Mouse (Mus musculus) neural tube, embryonic 13.5 days (tissue): ENCODE data around the gene Olfr622. TPM values are rescaled to one million over a fixed set of nuclear protein-coding genes. Genes with fewer than 3 reads are reported as not detected.

Experiments used
- ATAC-seq: fragments of 200-750 bp; cut with Nextera tagmentation; 2 replicates; pipeline ENCODE4 v1.8.0; 2017; ENCODE audit warnings: low read depth, mild to moderate bottlenecking, moderate TSS enrichment, moderate library complexity
- H3K27ac ChIP-seq: fragments of 300-500 bp; sonication (generic); replicated peaks from 2 replicates; pipeline ENCODE4 v1.5.1; 2015; ENCODE audit warnings: moderate library complexity, mild to moderate bottlenecking, inconsistent platforms
- H3K27me3 ChIP-seq: fragments of 300-500 bp; sonication (generic); 2 replicates; pipeline ENCODE4 v1.6.1; 2015; ENCODE audit warnings: mild to moderate bottlenecking, inconsistent platforms
- H3K36me3 ChIP-seq: fragments of 300-500 bp; sonication (generic); 2 replicates; pipeline ENCODE4 v1.6.1; 2015; ENCODE audit warnings: mild to moderate bottlenecking, inconsistent platforms
- H3K4me1 ChIP-seq: fragments of 300-500 bp; sonication (generic); replicated peaks from 2 replicates; pipeline ENCODE4 v1.6.1; 2015; ENCODE audit warnings: inconsistent platforms
- H3K4me2 ChIP-seq: fragments of 300-500 bp; sonication (generic); 2 replicates; pipeline ENCODE4 v1.6.1; 2015; ENCODE audit warnings: inconsistent platforms, mild to moderate bottlenecking, moderate library complexity
- H3K4me3 ChIP-seq: fragments of 300-500 bp; sonication (generic); 2 replicates; pipeline ENCODE4 v1.5.1; 2015; ENCODE audit warnings: mild to moderate bottlenecking, inconsistent platforms
- H3K9ac ChIP-seq: fragments of 300-500 bp; sonication (generic); 2 replicates; pipeline ENCODE4 v1.6.1; 2015; ENCODE audit warnings: moderate library complexity, mild to moderate bottlenecking, inconsistent platforms
- H3K9me3 ChIP-seq: fragments of 300-500 bp; sonication (generic); 2 replicates; pipeline ENCODE4 v1.6.1; 2016; ENCODE audit warnings: inconsistent platforms
- WGBS: fragments of 180-500 bp; shearing (Covaris S2); methylation state at CpG from one replicate; pipeline ENCODE4 v1.1.7; 2015; 5-methylcytosine and 5-hydroxymethylcytosine counted together
- polyA plus RNA-seq: library from polyadenylated mRNA; unstranded; fragments of >200 nt; fragmentation: Nextera tagmentation; extraction: Ambion mirVana; gene quantifications from 2 replicates; pipeline ENCODE4 v1.2.1, GENCODE M21; 2015

Gene Olfr622
- polyA plus RNA-seq, result not detected in 2 replicates

DNA sequence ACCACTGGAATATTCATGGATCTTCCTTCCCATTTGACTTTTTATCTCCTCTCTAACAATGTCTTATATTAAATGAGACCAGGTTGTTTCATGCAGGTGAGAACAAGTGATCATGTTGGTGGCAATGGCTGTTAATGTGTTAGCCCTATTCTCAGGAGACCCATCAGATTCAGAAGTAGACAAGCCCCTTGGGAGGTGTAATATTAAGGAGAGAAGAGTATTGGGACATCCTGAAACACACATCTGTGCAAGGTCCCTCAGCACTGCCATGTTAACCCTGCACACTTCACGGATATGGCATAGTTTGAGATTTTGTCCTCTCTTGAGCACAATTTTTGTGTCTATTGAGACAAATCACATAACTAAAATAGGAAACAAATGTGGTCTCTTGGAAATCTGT, at the start of gene Olfr622:
Olfr622 (minus strand) TSS at position 101 of the 400 bp plus-strand sequence.
- Histone ChIP-seq H3K27ac (no peak within 1 kb of the TSS), H3K4me1 (no peaks in the 10 kb centered on the region), H3K36me3 (no peaks in the 10 kb centered on the region), H3K4me2 (no peak within 1 kb of the TSS), H3K27me3 (no peaks in the 10 kb centered on the region), H3K4me3 (no peak within 1 kb of the TSS), H3K9me3 (no peaks in the 10 kb centered on the region), H3K9ac (no peak within 1 kb of the TSS)
- WGBS, result 78% methylated on average over 1 of the region's 1 CpGs
- no peak for ATAC-seq

DNA sequence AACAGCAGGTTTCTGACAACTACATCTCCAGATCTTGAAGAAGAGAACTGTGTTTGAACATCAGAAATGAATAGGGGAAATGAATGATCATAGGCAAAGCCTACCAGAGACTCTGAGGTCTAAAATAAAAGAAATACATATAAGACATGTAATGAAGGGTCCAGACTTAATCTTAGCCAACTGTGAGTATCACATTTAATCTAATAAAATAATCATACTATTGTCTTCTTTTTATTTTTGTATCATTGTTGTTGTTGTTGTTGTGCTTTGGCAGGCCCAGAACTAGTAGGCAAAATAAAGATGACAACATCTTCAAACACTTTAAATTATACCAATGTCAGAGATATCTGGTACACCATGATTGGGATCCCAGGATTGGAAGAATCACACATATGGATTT, 39.9 kb upstream of the Olfr622 start, which contains the start of gene Olfr625-ps1:
Olfr625-ps1 (plus strand) TSS at position 301 of the 400 bp plus-strand sequence.
- H3K4me1 ChIP-seq, result no peaks in the 10 kb centered on the region
- no peak within 1 kb of the TSS for H3K27ac ChIP-seq
- no peak for ATAC-seq

DNA sequence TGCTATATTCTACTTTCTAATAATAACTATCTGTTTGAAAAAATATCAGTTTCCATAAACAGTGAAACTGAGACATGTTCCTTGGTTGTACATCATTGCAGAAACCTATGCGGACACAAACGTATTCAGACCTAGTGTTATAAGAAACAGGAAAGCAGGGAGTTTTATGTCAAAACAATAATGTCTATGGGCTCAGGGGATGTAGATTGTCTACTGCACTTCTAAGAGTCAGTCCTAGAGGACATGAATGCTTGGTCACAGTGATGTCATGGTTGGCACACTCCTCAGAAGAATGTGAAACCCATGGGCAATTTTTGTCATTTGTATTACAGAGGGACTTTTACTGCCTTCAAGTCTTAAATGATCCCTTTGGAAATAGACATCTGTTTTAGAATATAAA, 28.6 kb upstream of the Olfr622 start, which contains the start of gene Olfr624:
Olfr624 (minus strand) TSS at position 101 of the 400 bp plus-strand sequence.
- 90% methylated on average over 2 of the region's 2 CpGs for WGBS
- H3K36me3 ChIP-seq, result no peaks in the 10 kb centered on the region
- H3K27ac ChIP-seq, result no peak within 1 kb of the TSS
- ATAC-seq, result no peak
- no peak within 1 kb of the TSS for H3K4me2 ChIP-seq
- H3K4me3 ChIP-seq, result no peak within 1 kb of the TSS
- no peaks in the 10 kb centered on the region for H3K9me3 ChIP-seq
- no peak within 1 kb of the TSS for H3K9ac ChIP-seq
- H3K4me1 ChIP-seq, result no peaks in the 10 kb centered on the region
- H3K27me3 ChIP-seq, result no peaks in the 10 kb centered on the region

More for the DNA sequence above, 39.9 kb upstream of the Olfr622 start, which contains the start of gene Olfr625-ps1:
- no peak within 1 kb of the TSS for H3K4me2 ChIP-seq
- no peak within 1 kb of the TSS for H3K9ac ChIP-seq
- no peak within 1 kb of the TSS for H3K4me3 ChIP-seq
- H3K9me3 ChIP-seq, result no peaks in the 10 kb centered on the region
- no peaks in the 10 kb centered on the region for H3K27me3 ChIP-seq
- H3K36me3 ChIP-seq, result no peaks in the 10 kb centered on the region

DNA sequence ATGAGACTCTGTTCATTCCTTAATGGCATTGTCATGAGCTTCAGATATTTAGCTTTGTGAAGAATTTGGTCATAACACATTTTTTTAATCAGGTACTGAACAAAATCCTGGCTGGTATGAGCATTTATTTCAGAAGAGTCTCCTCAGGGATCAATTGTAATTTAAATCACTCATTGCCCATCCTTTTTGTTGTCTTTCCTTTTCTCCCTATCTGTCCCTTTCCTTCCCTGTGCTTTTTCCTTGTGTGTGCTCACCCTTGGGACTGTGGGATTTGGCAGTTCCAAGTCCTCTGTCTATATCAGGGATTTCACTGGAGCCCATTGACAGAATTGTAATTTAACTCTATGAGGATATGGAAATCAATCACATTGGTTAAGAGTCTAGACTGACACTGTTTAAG, 21.1 kb upstream of the Olfr622 start, which contains the start of gene Olfr623:
Olfr623 (minus strand) TSS at position 101 of the 400 bp plus-strand sequence.
- H3K9me3 ChIP-seq, result no peaks in the 10 kb centered on the region
- H3K4me1 ChIP-seq, result no peaks in the 10 kb centered on the region
- no peak for ATAC-seq
- no peak within 1 kb of the TSS for H3K4me2 ChIP-seq
- no peak within 1 kb of the TSS for H3K9ac ChIP-seq
- no peaks in the 10 kb centered on the region for H3K36me3 ChIP-seq
- H3K4me3 ChIP-seq, result no peak within 1 kb of the TSS
- H3K27ac ChIP-seq, result no peak within 1 kb of the TSS
- no peaks in the 10 kb centered on the region for H3K27me3 ChIP-seq

DNA sequence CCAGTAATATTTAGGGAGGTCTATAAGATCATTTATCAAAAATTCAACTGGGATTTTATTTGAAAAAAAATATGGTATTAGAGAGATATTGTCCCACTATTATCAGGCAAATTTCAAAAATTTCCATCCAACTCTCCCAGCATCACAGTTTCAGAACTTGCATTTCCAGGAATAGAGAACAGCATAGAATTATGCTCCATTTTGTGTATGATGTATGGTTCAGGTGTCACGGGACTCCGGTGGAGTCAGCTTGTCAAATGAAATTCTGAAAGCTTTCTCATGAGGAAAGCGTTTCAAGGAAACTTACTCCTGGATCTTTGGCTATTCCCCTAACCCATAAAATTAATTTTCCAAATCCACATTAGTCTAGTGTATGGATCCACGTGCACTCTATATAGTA, 1.6 kb upstream of the Olfr622 start:
- no peak for ATAC-seq
- WGBS, result 81% methylated on average over 4 of the region's 4 CpGs
- H3K27ac ChIP-seq, result no peak overlapping the region
- H3K9me3 ChIP-seq, result no peaks in the 10 kb centered on the region
- H3K4me1 ChIP-seq, result no peaks in the 10 kb centered on the region
- H3K9ac ChIP-seq, result no peak overlapping the region
- H3K27me3 ChIP-seq, result no peaks in the 10 kb centered on the region
- no peak overlapping the region for H3K4me3 ChIP-seq
- H3K36me3 ChIP-seq, result no peaks in the 10 kb centered on the region
- H3K4me2 ChIP-seq, result no peak overlapping the region

DNA sequence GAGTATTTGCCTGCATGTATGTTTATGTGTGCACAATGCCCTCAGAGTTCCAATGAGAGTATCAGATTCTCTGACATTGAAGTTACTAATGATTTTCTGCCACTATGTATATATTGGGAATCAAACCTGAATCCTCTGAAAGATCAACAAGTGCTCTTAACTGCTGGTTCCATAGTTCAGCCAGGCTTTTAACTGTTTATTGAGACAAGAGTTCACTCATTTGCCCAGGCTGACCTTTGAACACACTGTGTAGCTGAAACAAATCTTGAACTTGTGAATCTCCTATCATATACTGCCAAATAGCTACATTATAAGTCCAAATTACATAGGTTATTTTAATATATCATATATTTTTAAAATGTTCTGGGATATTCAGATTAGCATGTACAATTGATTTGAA, 5.7 kb downstream of the Olfr622 start:
- Histone ChIP-seq H3K4me2 (no peak overlapping the region), H3K4me3 (no peak overlapping the region), H3K36me3 (no peaks in the 10 kb centered on the region), H3K9me3 (no peaks in the 10 kb centered on the region), H3K27me3 (no peaks in the 10 kb centered on the region), H3K4me1 (no peaks in the 10 kb centered on the region), H3K9ac (no peak overlapping the region), H3K27ac (no peak overlapping the region)
- ATAC-seq, result no peak

DNA sequence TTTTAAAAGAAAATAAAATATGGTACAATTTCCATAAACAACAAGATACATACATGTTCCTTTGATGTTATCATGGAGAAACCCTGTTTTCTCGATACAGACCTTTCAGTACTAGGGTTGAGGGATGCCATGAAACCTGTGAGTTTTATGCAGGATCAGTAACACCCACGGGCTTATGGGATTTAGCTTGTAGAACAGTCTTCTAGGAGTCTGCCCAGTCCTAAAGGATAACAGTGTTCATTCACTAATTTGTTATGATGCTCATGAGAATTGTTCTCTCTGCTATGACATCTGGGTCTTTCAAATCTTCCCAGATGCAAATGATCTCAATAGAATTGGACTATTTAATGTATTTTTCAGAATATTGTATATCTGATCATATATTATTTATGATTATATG, 30.1 kb downstream of the Olfr622 start, which contains the start of gene Olfr620:
Olfr620 (minus strand) TSS at position 101 of the 400 bp plus-strand sequence.
- Histone ChIP-seq H3K36me3 (no peaks in the 10 kb centered on the region), H3K9ac (no peak within 1 kb of the TSS), H3K27me3 (no peaks in the 10 kb centered on the region), H3K9me3 (no peaks in the 10 kb centered on the region), H3K4me1 (no peaks in the 10 kb centered on the region), H3K27ac (no peak within 1 kb of the TSS), H3K4me3 (no peak within 1 kb of the TSS), H3K4me2 (no peak within 1 kb of the TSS)
- no peak for ATAC-seq
- WGBS, result 77% methylated on average over 2 of the region's 2 CpGs

DNA sequence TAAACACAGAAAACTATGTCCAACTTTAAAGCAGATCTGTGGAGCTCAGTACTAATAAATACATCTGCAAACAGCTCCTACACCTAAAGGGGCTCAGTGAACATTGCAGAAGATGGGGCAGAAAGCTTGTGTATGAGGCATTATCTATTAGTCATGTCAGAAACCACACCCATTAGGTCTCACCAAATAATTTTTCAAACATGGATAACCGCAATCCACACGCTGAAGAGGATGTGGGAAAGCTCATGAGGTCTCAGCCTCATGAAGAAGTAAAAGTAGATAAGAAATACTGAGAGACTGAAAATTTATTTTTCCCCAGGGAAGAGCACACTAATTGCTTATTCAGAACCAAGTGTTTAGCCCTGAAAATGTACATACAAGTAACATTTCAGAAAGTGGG, 35.1 kb downstream of the Olfr622 start:
- Histone ChIP-seq H3K9ac (no peak overlapping the region), H3K27me3 (no peaks in the 10 kb centered on the region), H3K4me1 (no peaks in the 10 kb centered on the region), H3K27ac (no peak overlapping the region), H3K4me2 (no peak overlapping the region), H3K4me3 (no peak overlapping the region), H3K9me3 (no peaks in the 10 kb centered on the region), H3K36me3 (no peaks in the 10 kb centered on the region)
- 86% methylated on average over 2 of the region's 2 CpGs for WGBS
- no peak for ATAC-seq

DNA sequence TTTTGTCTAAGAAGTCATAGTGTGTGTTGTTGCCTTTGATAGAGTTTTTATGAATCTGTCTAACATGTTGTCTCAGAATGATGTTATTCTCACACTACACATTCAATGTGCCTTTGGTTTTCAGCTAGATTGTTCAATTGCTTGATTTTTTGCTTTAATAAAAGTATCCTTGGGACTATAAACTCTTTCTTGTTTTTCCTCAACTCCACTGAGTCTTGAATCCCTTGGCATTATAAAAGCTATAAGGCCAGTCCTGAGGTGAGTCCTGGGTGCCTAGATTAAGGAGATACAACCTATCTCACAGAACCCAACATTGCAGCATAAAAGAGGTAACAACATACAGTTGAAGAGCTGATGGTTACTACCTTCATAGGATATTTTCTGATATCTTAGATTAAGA, 42.2 kb downstream of the Olfr622 start, which contains the start of gene Olfr619:
Olfr619 (plus strand) TSS at position 301 of the 400 bp plus-strand sequence.
- H3K4me1 ChIP-seq, result no peaks in the 10 kb centered on the region
- no peaks in the 10 kb centered on the region for H3K36me3 ChIP-seq
- no peak within 1 kb of the TSS for H3K4me2 ChIP-seq
- ATAC-seq, result no peak
- H3K9ac ChIP-seq, result no peak within 1 kb of the TSS
- no peak within 1 kb of the TSS for H3K4me3 ChIP-seq
- H3K27me3 ChIP-seq, result no peaks in the 10 kb centered on the region
- no peak within 1 kb of the TSS for H3K27ac ChIP-seq
- H3K9me3 ChIP-seq, result no peaks in the 10 kb centered on the region

DNA sequence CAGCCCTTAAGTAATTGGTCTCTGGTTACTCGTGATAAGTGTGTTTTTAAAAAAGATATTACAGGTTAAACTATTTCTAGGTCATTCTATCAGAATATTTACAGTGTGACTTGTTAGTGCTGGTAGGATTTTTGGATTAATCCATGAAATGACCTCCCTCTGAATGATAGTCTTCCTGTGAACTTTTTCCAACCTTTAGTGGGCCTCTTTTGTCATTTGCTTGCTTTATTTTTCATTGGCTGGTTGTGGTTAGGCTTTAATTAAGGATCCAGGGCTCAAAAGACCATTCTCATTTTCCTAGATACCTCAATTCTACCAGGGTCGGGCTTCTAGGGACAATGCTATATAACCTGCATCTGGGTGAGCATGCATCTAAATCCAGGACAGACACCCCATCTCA, 52.7 kb downstream of the Olfr622 start, which contains the start of gene Olfr618:
Olfr618 (plus strand) TSS at position 301 of the 400 bp plus-strand sequence.
- no peaks in the 10 kb centered on the region for H3K9me3 ChIP-seq
- no peaks in the 10 kb centered on the region for H3K36me3 ChIP-seq
- H3K4me1 ChIP-seq, result no peaks in the 10 kb centered on the region
- no peak within 1 kb of the TSS for H3K27ac ChIP-seq
- H3K4me2 ChIP-seq, result no peak within 1 kb of the TSS
- no peaks in the 10 kb centered on the region for H3K27me3 ChIP-seq
- ATAC-seq, result no peak
- no peak within 1 kb of the TSS for H3K9ac ChIP-seq
- H3K4me3 ChIP-seq, result no peak within 1 kb of the TSS
- WGBS, result 67% methylated on average over 2 of the region's 2 CpGs

Other genes with a start within 250 kb of the Olfr622 start
- gene Usp17lc, start 227.6 kb downstream of the Olfr622 start, polyA plus RNA-seq, result not detected in 2 replicates
- gene Olfr605, start 197.3 kb downstream of the Olfr622 start, polyA plus RNA-seq, result not detected in 2 replicates
- not detected in 2 replicates for gene Olfr606, start 193.7 kb downstream of the Olfr622 start, polyA plus RNA-seq
- not detected in 2 replicates for gene Olfr607, start 178.6 kb downstream of the Olfr622 start, polyA plus RNA-seq
- gene Olfr608, start 172.8 kb downstream of the Olfr622 start, polyA plus RNA-seq, result not detected in 2 replicates
- gene Olfr609, start 144.6 kb downstream of the Olfr622 start, polyA plus RNA-seq, result not detected in 2 replicates
- gene Olfr610, start 130.6 kb downstream of the Olfr622 start, polyA plus RNA-seq, result not detected in 2 replicates
- gene Olfr611, start 121.9 kb downstream of the Olfr622 start, polyA plus RNA-seq, result not detected in 2 replicates
- gene Olfr612, start 100.0 kb downstream of the Olfr622 start, polyA plus RNA-seq, result not detected in 2 replicates
- not detected in 2 replicates for gene Olfr613, start 94.6 kb downstream of the Olfr622 start, polyA plus RNA-seq
- not detected in 2 replicates for gene Olfr615, start 86.6 kb downstream of the Olfr622 start, polyA plus RNA-seq
- gene Olfr616, start 73.6 kb downstream of the Olfr622 start, polyA plus RNA-seq, result not detected in 2 replicates
- gene Olfr617, start 69.6 kb downstream of the Olfr622 start, polyA plus RNA-seq, result not detected in 2 replicates
- gene Olfr618, start 52.6 kb downstream of the Olfr622 start, polyA plus RNA-seq, result not detected in 2 replicates
- gene Olfr619, start 42.1 kb downstream of the Olfr622 start, polyA plus RNA-seq, result not detected in 2 replicates
- gene Olfr620, start 30.2 kb downstream of the Olfr622 start, polyA plus RNA-seq, result not detected in 2 replicates
- gene Olfr623, start 21.0 kb upstream of the Olfr622 start, polyA plus RNA-seq, result not detected in 2 replicates
- gene Olfr624, start 28.5 kb upstream of the Olfr622 start, polyA plus RNA-seq, result 0.03 TPM in 1 of 2 replicates, not detected in the other
- not detected in 2 replicates for gene Olfr625-ps1, start 40.0 kb upstream of the Olfr622 start, polyA plus RNA-seq
- gene Olfr243, start 72.0 kb upstream of the Olfr622 start, polyA plus RNA-seq, result not detected in 2 replicates
- gene Olfr628, start 87.7 kb upstream of the Olfr622 start, polyA plus RNA-seq, result not detected in 2 replicates
- not detected in 2 replicates for gene Olfr629, start 102.2 kb upstream of the Olfr622 start, polyA plus RNA-seq
- not detected in 2 replicates for gene Olfr630, start 114.6 kb upstream of the Olfr622 start, polyA plus RNA-seq
- not detected in 2 replicates for gene Olfr69, start 128.9 kb upstream of the Olfr622 start, polyA plus RNA-seq
- gene Olfr68, start 137.0 kb upstream of the Olfr622 start, polyA plus RNA-seq, result not detected in 2 replicates
- gene Olfr67, start 149.1 kb upstream of the Olfr622 start, polyA plus RNA-seq, result not detected in 2 replicates
- gene Hbb-bt, start 171.3 kb upstream of the Olfr622 start, polyA plus RNA-seq, result 1,029 and 1,038 TPM in 2 replicates
- gene Hbb-bs, start 185.4 kb upstream of the Olfr622 start, polyA plus RNA-seq, result 1,894 and 2,140 TPM in 2 replicates
- not detected in 2 replicates for gene Hbb-bh2, start 197.8 kb upstream of the Olfr622 start, polyA plus RNA-seq
- 31.8 and 57.0 TPM in 2 replicates for gene Hbb-bh1, start 200.5 kb upstream of the Olfr622 start, polyA plus RNA-seq
- gene Hbb-y, start 210.5 kb upstream of the Olfr622 start, polyA plus RNA-seq, result 3,874 and 4,036 TPM in 2 replicates
- not detected in 2 replicates for gene Olfr66, start 243.6 kb upstream of the Olfr622 start, polyA plus RNA-seq